Mouse (Mus musculus) gastrocnemius, postnatal 10 days (tissue): Measurements from ENCODE around the gene Ppp1r12c. TPM values are rescaled to one million over a fixed set of nuclear protein-coding genes. Genes with fewer than 3 reads are reported as not detected.

ENCODE experiments used
- DNase-seq: peaks from one replicate; pipeline ENCODE4 v3.0.0; 2021; ENCODE audit warnings: mixed read lengths
- total RNA-seq, 2 experiments: library from RNA; stranded (reverse); gene quantifications; 2 replicates each; pipeline ENCODE4 v1.2.3; 2021

The Ppp1r12c gene
- total RNA-seq, 2 experiments from 2014 or later: 37.9 to 52.6 TPM

GRCm38 (mm10) chr7:4516332-4517050 lies 15.0 kb upstream of the Ppp1r12c start, which contains the start of gene Tnnt1:
Gene Tnnt1 (minus strand): TSS chr7:4516382.
- DNase-seq: no peak

DNA sequence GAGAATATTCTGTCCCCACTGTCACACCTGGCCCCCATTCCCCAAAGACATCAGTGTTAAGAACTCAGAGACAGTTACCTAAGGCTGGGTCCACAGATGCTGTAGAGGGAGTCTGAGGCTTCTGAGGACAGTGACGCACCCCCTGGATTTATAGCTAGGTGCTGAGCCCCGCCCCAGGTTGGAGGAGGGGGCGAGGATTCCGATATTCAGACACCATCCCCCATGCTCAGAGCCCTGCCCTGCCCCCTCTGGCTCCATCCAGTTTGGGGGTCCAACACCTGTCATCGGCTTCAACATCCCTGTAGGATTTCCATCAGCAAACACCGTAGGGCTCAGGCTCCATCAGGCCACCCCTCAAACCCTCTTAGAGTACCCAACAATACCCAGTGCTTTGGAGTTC lies 14.4 kb upstream of the Ppp1r12c start:
- DNase-seq: no peak

GRCm38 (mm10) chr7:4513829-4514712 lies 12.6 kb upstream of the Ppp1r12c start:
- DNase-seq: peak; percentile 42

DNA sequence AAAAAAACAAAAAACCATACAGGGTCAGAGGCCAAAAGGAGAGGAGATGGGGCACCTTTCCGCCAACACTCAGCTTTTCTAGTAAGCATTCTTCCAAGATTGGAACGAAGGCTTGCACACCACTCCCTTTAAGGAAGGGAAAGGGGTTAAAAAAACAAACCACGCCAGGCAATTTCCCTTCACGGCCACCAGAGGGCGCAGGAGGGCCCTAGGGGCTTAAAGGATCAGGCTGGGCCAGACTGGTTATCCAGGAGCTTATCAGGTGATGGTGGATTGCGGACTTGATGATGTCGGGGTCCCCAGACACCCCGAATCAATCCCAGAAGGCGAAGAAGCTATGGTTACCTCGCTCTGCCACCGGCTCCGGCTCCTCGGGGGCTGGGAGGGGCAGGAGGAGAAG lies 11.8 kb upstream of the Ppp1r12c start:
- peak; percentile 55 for DNase-seq

DNA sequence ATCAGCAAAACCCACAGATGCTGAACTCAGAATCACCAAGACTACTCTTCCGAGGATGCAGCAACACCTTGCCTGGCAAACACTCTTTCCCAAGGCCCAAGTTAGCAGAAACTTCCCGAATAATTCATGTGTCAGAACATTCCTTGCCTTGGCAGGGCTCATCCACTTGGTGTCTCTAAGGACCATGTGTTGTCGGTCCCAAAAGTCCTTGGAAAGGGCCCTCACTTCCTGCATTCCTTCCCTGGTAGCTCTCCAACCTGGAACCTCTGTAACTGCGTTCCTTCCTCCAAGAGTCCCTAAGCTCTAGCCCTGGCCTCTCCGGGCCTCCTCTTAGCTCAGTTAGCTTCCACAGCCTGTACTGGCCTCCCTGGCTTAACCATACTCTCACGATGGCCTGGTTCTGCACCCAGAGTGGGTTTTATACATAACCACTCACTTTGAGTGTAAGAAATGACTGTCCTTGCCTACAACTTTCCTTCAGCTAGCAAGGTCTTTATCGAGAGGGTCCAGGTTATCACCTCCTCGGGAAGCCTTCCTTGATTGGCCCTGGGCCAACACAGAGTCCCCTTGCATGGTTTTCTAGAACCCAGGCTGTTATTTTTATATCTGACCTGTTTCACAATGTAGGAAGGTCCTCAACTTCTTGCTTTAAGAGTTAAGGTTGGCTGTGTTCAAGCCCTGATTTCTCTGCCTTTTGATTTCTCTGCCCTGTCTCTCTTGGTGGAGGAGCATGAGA lies 10.2 kb upstream of the Ppp1r12c start:
- no peak for DNase-seq

DNA sequence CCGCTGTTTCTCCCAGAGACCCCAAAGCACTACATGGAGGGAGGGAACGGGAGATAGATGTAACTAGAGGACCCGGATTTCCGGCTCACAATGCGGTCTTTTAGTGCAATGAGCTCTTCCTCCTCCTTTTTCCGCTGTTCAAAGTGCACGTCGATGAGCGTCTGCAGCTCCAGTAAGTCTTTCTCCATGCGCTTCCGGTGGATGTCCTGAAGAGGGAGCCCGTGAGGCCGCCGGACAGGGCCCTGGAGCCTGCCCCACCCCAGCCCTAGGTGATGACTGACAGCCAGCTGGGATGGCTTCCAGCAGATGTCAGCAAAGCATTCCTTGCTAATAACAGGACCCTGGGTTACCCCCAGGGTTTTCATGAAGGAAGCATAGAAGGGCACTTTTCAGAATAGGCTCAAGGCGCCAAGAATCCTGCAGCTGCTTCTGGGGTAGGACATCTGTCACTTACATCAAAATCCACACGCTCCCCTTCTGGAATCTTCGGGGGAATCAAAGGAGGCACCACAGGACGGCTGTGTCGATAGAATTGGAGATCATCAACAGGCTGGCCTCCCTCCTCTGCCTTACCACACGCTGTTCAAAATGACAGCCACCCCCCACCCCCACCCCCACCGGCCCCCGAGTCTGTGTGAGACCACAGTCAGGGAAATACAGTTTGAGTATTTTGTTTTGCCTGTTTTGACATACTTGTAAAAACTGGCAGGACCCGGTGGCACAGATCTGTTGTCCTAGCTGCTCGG lies 8.6 kb upstream of the Ppp1r12c start:
- peak; percentile 76 for DNase-seq

- no peak for DNase-seq
These were observed 7.2 kb upstream of the Ppp1r12c start for GRCm38 (mm10) chr7:4508739-4509116.

DNA sequence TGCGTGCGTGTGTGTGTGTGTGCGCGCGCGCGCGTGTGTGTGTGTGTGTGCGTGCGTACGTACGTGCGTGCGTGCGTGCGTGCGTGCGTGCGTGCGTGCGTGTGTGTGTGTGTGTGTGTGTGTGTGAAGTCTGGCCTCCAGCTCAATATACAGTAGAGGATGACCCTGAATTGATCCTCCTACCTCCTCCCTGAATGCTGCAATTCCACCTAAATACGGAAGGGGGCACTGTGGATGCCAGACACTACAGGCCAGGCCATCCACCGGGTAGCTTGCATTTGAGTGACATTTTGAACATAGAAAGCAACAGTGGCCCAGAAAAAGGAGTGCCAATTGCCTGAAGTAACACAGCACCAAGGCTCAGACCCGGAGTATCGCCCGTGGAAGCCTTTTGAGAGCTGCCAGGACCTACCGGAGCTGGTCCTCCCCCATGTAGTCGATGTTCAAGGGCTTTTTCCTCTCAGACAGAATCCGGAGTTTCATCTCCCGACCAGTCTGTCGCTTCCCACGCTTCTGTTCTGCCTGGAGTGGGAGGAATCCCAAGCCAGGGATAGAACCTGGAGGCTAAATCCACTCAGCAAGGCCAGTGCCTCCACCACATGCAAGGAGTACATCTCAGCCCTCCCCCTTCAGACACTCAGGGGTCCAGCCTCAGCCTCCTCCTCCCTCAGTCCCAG lies 6.7 kb upstream of the Ppp1r12c start:
- no peak for DNase-seq

DNA sequence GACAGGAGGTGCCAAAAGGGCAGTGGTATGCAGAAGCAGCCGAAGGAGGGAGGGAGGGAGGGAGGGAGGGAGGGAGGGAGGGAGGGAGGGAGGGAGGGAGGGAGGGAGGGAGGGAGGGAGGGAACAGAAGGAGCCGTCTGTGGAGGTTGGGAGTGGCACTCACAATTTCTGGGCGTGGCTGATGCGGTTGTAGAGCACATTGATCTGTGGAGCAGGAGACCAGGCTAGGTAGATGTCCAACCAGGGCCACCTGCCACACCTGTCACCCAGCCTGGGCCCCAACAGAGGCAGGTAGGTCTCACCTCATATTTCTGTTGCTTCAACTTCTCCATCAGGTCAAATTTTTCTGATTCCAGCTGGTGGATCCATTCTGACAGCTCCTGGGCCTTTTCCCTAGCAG lies 5.7 kb upstream of the Ppp1r12c start:
- no peak for DNase-seq

GRCm38 (mm10) chr7:4504646-4505435 lies 3.4 kb upstream of the Ppp1r12c start:
- no peak for DNase-seq

GRCm38 (mm10) chr7:4503858-4504257 lies 2.4 kb upstream of the Ppp1r12c start:
- no peak for DNase-seq

DNA sequence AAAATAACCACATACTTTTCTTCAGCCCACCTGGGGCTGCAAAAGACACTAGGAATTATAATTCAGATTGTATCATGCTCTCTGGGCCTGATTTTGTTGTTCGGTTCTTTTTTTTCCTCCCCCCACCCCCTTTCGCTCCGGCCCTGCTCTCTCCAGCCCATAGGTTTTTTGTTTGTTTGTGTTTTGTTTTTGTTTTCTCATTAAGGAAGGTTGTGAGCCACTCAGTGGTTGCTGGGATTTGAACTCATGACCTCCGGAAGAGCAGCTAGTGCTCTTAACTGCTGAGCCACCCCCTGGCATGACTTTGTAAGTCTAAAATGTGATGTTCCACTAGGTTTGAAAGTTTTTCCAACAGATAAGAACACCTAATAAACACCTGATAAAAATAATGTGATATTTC lies 1.6 kb upstream of the Ppp1r12c start:
- DNase-seq: no peak

- DNase-seq: no peak
These were observed 1.1 kb upstream of the Ppp1r12c start for GRCm38 (mm10) chr7:4502421-4503090.

- peak; percentile 57 for DNase-seq
These were observed 498 bp downstream of the Ppp1r12c start for GRCm38 (mm10) chr7:4500892-4501471.

DNA sequence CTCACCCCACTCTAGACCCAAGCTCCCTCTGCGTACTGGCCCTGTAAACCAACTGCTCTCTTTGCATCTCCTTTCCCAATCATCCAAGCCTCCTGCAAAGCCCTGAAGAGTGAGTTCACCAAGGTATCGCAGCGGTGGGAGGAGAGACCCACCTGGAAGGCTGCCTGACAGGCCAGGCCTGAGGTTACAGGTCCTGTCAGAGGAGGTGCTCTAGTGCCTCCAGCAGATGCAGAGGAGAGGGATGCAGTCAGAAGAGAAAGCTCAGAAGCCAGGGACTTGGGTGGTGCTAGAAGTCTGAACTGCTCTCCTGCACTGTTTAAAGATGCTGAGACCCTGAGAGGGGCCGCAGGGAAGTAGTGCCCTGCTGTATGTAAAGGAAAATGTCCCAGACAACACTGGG lies 2.4 kb downstream of the Ppp1r12c start:
- DNase-seq: no peak

GRCm38 (mm10) chr7:4498251-4498650 lies 3.2 kb downstream of the Ppp1r12c start:
- DNase-seq: peak; percentile 50

GRCm38 (mm10) chr7:4497271-4497903 lies 4.1 kb downstream of the Ppp1r12c start:
- DNase-seq: no peak

DNA sequence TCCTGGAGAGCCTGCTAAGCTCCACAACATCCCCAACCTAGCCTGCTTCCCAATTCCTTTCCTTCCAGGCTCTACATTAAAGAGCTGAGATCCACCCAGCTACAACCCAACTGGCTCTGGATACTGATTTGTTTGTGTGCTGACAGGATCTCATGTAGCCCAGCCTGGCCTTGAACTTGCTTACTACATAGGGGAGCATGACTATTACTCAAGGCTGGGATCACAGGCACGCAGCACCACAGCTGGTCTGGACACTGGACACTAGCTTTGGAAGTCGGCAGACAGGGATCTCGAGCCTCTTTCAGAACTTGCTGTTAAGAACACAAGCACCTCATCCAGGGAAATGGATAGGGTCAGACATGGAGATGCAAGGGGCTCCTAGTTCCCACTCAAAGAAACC lies 5.0 kb downstream of the Ppp1r12c start:
- DNase-seq: no peak

- DNase-seq: no peak
These were observed 7.5 kb downstream of the Ppp1r12c start for GRCm38 (mm10) chr7:4493991-4494390.
